16 mouse cellular contexts compared by ENCODE assay signal in the genomic region with DNA sequence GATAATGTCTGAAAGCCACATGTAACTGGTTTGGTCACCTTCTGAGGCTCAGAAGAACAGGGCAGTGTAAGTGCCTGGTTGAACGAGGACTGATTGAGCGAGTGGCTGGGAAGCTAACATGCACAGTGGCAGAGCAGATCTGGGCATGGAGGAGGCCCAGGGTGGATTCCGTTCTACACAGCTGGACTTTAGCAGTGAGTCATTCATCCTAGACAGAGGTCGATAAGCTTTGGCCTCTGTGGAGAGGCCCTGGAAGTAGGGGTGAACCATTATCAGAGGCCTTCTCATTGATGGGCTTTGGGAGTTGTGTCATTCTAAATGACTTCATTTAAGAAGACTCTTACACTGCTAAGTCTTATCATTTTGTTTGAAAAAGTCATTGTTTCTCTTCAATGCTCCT.
"Had no signal": no experiment of that assay in that cellular context is flagged by ENCODE, and none has a peak within 500 bp of the region (broad histone marks: within the 10 kb centered on the region; RNA-seq: fewer than 3 reads in every experiment).

No protein-coding gene starts in this region.

- H3K4me1 ChIP-seq: liver, embryonic 13.5 days; lung, embryonic 15.5 days had no signal

- H3K27ac ChIP-seq: layer of hippocampus, adult 2 months; limb, embryonic 12.5 days; liver, embryonic 13.5 days; lung, embryonic 15.5 days; midbrain, embryonic 12.5 days had no signal

- H3K4me3 ChIP-seq: layer of hippocampus, adult 2 months; limb, embryonic 12.5 days; liver, embryonic 13.5 days; lung, embryonic 15.5 days; midbrain, embryonic 12.5 days; neural tube, embryonic 13.5 days had no signal

- H3K9ac ChIP-seq: limb, embryonic 12.5 days; liver, embryonic 13.5 days; liver, postnatal 0 days; lung, embryonic 15.5 days; midbrain, embryonic 12.5 days; neural tube, embryonic 13.5 days had no signal

- H3K4me2 ChIP-seq: limb, embryonic 12.5 days; liver, embryonic 13.5 days; lung, embryonic 15.5 days; midbrain, embryonic 12.5 days; neural tube, embryonic 13.5 days had no signal

- H3K36me3 ChIP-seq: liver, embryonic 13.5 days; lung, embryonic 15.5 days; midbrain, embryonic 12.5 days; neural tube, embryonic 13.5 days had no signal

- ATAC-seq: liver, postnatal 0 days; midbrain, embryonic 16.5 days had no signal

- H3K9me3 ChIP-seq: limb, embryonic 12.5 days; liver, embryonic 13.5 days; lung, embryonic 15.5 days; midbrain, embryonic 12.5 days; neural tube, embryonic 13.5 days had no signal

- H3K27me3 ChIP-seq: limb, embryonic 12.5 days; liver, embryonic 13.5 days; lung, embryonic 15.5 days; midbrain, embryonic 12.5 days; neural tube, embryonic 13.5 days had no signal

- DNase-seq: kidney, postnatal 4 days; liver; liver, embryonic 13.5 days; liver, postnatal 0 days; lung, postnatal 14 days; retina, postnatal 1 day; right cerebral cortex, postnatal 4 days; spleen, adult 18-20 months; thymus, adult 18-20 months; thymus, postnatal 14 days had no signal
